Mouse (Mus musculus): ENCODE measurements at regions not wholly inside any gene's neighbourhood (a gene's known extent, or its start where the extent isn't known, plus 50 kb on each side); places are given as distances from the start of the nearest gene placed in this dataset.

GRCm38 (mm10) chrX:45340661-45341060, 250.0 kb downstream of the Prr32 start:
- peak in 1 of 2 experiments; percentile 4 for DNase-seq
